Mouse (Mus musculus) megakaryocyte, embryonic 14.5 days (primary cell): ENCODE measurements at regions not wholly inside any gene's neighbourhood (a gene's known extent, or its start where the extent isn't known, plus 50 kb on each side); places are given as distances from the start of the nearest gene placed in this dataset.
"Not testable (repeated sequence)": the region's sequence is repeated elsewhere in the genome, so short reads cannot be mapped to it uniquely, and the experiment has no call there.

Experiments used
- H3K27me3 ChIP-seq: replicated peaks from 2 replicates; pipeline ENCODE3; 2012; ENCODE audit warnings: inconsistent platforms
- H3K36me3 ChIP-seq: replicated peaks from 2 replicates; pipeline ENCODE3; 2012; ENCODE audit warnings: low read length, inconsistent platforms, mixed read lengths
- H3K4me1 ChIP-seq: 2 replicates; pipeline ENCODE4 v1.6.1; 2012; ENCODE audit warnings: inconsistent platforms
- H3K4me3 ChIP-seq: replicated peaks from 2 replicates; pipeline ENCODE3; 2012; ENCODE audit warnings: moderate library complexity, mild to moderate bottlenecking, inconsistent platforms
- H3K9me3 ChIP-seq: 2 replicates; pipeline ENCODE4 v1.6.1; 2012; ENCODE audit warnings: inconsistent platforms
- FLI1 ChIP-seq: IDR thresholded peaks from 2 replicates; pipeline ENCODE4 v1.6.1; 2012; ENCODE audit warnings: low read length, inconsistent platforms, mixed read lengths
- GATA1 ChIP-seq: IDR thresholded peaks from 3 replicates; pipeline ENCODE4 v1.6.1; 2012; ENCODE audit warnings: mixed read lengths, low read length, inconsistent platforms, borderline replicate concordance

DNA sequence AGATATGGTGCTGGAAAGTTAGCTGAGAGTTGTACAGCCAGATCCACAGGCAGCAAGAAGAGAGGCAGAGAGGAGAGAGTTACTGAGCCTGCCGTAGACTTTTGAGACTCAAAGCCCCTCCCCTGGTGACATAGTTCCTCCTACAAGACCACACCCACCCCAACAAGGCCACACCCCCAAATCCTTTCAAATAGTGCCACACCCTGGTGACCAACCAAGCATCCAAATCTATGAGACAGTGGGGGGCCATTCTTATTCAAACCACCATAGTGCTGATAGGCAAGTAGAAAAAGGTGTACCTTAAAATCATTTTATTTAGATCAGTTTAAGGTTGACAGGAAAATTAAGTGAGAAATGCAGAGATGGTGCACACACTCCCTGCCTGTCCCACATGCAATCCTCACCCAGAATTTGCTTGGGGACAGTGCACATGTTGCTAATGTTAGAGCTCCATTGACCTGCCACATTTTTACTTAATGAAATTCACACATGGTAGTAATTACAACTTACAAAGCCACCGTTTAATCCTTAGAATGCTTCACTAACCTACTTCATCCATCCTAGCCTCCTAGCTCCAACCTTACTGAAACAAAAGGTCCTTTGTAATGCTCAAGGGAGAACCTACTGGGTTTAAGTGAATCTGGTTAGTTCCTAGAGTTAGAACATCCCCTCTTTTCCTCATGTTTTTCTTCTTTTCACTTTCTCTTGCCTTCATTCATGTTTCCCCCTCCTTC lies 86.5 kb downstream of the Phlda1 start:
- H3K4me3 ChIP-seq, result no peak overlapping the region
- H3K27me3 ChIP-seq, result no peaks in the 10 kb centered on the region
- no peak for TF ChIP-seq FLI1
- no peak for TF ChIP-seq GATA1
- H3K9me3 ChIP-seq, result peaks cover 20% of the 10 kb centered on the region
- H3K36me3 ChIP-seq, result peaks cover 13% of the 10 kb centered on the region
- peaks cover 31% of the 10 kb centered on the region for H3K4me1 ChIP-seq

DNA sequence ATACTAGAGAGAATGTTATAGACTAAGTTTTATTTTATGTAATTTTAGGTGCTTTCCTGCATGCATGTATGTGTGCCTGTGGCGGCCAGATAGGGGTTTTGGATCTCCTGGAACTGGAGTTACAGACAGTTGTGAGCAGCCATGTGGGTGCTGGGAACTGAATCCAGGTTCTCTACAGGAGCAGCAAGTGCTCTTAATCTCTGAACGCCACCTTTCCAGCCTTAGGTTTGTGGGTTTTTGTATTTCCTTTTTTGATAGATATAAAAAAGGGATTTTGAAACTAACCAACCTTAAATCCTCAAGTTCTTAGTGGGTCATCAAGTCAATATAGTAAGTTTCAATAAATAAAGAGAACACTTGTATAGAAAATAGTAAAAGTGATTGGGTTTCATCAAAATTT lies 87.2 kb downstream of the Phlda1 start:
- no peak for TF ChIP-seq FLI1
- Histone ChIP-seq H3K4me3 (no peak overlapping the region), H3K36me3 (peaks cover 13% of the 10 kb centered on the region), H3K9me3 (peaks cover 20% of the 10 kb centered on the region), H3K4me1 (peaks cover 32% of the 10 kb centered on the region), H3K27me3 (no peaks in the 10 kb centered on the region)

DNA sequence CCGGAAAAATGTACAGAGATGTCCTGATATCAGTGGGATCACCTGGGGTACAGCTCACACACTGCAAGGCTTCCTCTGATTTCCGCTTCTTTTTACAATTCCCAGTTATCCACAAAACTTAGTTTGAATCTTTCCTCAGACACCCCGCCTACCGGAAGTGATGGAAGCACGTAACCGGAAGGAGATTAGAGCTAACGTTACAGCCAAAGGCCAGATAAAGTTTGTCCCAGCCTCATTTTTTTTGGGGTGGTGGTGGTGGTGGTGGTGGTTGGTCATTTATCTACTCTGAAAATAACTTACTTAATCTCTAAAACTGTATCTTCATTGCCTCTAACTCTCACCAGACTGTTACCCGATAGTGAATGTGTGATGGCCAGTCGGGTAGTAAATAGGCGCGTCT lies 88.1 kb downstream of the Phlda1 start:
- Histone ChIP-seq H3K4me1 (peaks cover 34% of the 10 kb centered on the region), H3K36me3 (peaks cover 13% of the 10 kb centered on the region), H3K9me3 (peaks cover 20% of the 10 kb centered on the region), H3K4me3 (no peak overlapping the region), H3K27me3 (no peaks in the 10 kb centered on the region)
- TF ChIP-seq FLI1 (no peak), GATA1 (no peak)

DNA sequence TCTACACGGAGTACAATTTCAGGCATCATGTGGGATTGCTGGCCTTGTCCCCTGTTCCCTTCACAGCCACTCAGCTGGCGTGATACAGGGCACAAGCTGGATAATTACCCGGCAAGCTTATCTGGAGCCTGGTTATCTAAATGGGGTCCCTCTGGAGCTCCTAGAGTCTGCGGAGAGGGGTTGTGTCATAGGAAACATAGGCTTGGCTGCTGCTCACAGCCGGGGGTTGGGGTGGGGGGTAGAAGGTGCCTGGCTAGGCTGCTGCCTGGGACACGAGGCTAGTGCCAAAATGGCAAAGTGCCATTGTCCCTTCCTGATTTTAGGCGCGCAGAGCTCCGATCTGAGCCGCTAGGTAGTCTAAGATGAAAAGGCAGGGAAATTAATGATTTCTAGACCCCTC lies 88.6 kb downstream of the Phlda1 start:
- H3K9me3 ChIP-seq, result peaks cover 20% of the 10 kb centered on the region
- no peaks in the 10 kb centered on the region for H3K27me3 ChIP-seq
- H3K36me3 ChIP-seq, result peaks cover 13% of the 10 kb centered on the region
- H3K4me1 ChIP-seq, result peaks cover 37% of the 10 kb centered on the region
- no peak for TF ChIP-seq GATA1
- no peak for TF ChIP-seq FLI1
- H3K4me3 ChIP-seq, result no peak overlapping the region

DNA sequence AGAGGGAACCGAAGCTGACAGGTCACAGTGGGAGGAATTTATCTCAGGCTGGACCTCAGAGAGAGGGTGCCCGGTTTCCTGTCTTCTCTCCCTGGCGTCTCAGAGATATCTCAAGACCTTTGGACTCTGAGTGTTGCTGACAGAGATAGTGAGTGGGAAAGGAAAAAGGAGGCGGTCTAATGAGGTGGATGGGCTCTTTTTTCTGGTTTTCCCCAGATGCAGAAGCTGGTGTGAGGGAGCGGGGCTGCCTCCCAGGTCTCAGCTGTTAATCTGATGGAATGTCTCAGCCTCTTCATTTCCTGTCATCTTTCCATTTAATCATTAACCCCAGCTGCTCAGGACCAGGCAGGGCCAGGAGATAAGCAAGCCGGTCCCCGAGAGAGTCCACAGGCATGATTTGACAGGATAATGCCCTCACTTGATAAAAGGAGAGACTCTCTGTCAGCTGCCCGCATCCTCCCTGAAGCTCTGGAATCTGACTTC lies 89.5 kb downstream of the Phlda1 start:
- H3K4me1 ChIP-seq, result peaks cover 46% of the 10 kb centered on the region
- peaks cover 13% of the 10 kb centered on the region for H3K36me3 ChIP-seq
- no peak overlapping the region for H3K4me3 ChIP-seq
- H3K27me3 ChIP-seq, result no peaks in the 10 kb centered on the region
- TF ChIP-seq FLI1 (no peak), GATA1 (no peak)
- peaks cover 20% of the 10 kb centered on the region for H3K9me3 ChIP-seq

DNA sequence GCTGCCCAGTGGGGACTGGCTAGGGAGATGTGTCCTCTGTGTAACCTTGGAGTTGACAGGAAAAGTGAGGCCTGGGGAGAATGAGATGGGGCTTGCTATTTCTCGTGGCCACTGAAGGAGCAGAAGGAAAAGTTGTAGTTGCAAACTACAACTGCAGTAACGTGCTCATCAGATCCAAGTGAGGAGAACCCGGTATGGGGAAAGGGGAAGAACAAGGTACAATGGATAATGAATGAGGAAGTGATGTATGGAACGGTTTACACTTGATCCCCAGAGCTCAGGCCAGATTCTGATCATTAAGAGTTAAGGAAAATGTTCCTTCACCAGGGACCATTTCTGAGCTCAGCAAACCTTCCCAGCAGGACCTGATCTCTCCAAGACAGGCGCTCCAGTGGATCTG lies 92.6 kb downstream of the Phlda1 start:
- Histone ChIP-seq H3K4me1 (peaks cover 56% of the 10 kb centered on the region), H3K4me3 (no peak overlapping the region), H3K36me3 (peaks cover 13% of the 10 kb centered on the region), H3K9me3 (peaks cover 17% of the 10 kb centered on the region), H3K27me3 (peaks cover 1% of the 10 kb centered on the region)
- TF ChIP-seq GATA1, result no peak
- no peak for TF ChIP-seq FLI1

- Histone ChIP-seq H3K4me3 (no peak overlapping the region), H3K4me1 (peaks cover 56% of the 10 kb centered on the region), H3K27me3 (peaks cover 1% of the 10 kb centered on the region), H3K9me3 (peaks cover 14% of the 10 kb centered on the region), H3K36me3 (peaks cover 7% of the 10 kb centered on the region)
- TF ChIP-seq FLI1, result no peak
- no peak for TF ChIP-seq GATA1
These were observed 93.5 kb downstream of the Phlda1 start for GRCm38 (mm10) chr10:111599297-111600250.

- Histone ChIP-seq H3K9me3 (peaks cover 7% of the 10 kb centered on the region), H3K36me3 (peaks cover 2% of the 10 kb centered on the region), H3K4me1 (peaks cover 54% of the 10 kb centered on the region), H3K4me3 (no peak overlapping the region), H3K27me3 (peaks cover 1% of the 10 kb centered on the region)
- TF ChIP-seq GATA1, result no peak
- TF ChIP-seq FLI1, result no peak
These were observed 94.2 kb downstream of the Phlda1 start for GRCm38 (mm10) chr10:111600251-111600620.

GRCm38 (mm10) chr10:111600677-111601099 lies 94.6 kb downstream of the Phlda1 start:
- H3K4me1 ChIP-seq, result peaks cover 50% of the 10 kb centered on the region
- peak overlapping the region; percentile 2 for H3K4me3 ChIP-seq
- H3K27me3 ChIP-seq, result peaks cover 1% of the 10 kb centered on the region
- 0 out of 2 replicates have a peak, but pooled peaks cover 2% of the 10 kb centered on the region for H3K9me3 ChIP-seq
- no peak for TF ChIP-seq GATA1
- no peak for TF ChIP-seq FLI1
- no peaks in the 10 kb centered on the region for H3K36me3 ChIP-seq

DNA sequence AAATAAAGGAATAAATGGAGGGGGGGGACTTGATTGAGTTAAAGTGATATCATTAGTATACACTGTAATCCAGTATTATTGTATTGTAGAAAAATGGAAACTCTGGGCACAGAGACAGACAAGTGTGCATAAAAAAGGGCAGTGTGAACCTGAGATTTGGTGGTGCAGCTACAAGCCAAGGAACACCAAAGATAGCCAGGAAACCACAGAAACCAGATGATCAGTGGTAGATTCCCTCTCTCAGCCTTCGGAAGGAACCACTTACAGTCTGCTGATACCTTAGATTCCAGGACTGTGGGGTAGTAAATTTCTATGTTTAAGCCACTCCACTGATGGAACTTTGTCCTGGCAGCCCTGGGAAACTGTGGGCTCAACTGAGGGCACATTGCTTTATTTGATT lies 97.1 kb downstream of the Phlda1 start:
- H3K4me3 ChIP-seq, result no peak overlapping the region
- peaks cover 6% of the 10 kb centered on the region for H3K27me3 ChIP-seq
- H3K36me3 ChIP-seq, result no peaks in the 10 kb centered on the region
- peaks cover 38% of the 10 kb centered on the region for H3K4me1 ChIP-seq
- H3K9me3 ChIP-seq, result no peaks in the 10 kb centered on the region
- TF ChIP-seq FLI1, result no peak

GRCm38 (mm10) chr10:111607381-111607780 lies 101.3 kb downstream of the Phlda1 start:
- H3K9me3 ChIP-seq, H3K36me3 ChIP-seq, H3K4me3 ChIP-seq, H3K27me3 ChIP-seq: not testable (repeated sequence)
- peaks cover 22% of the 10 kb centered on the region for H3K4me1 ChIP-seq
